ENCODE assay signal across 11 mouse cellular contexts in genomic region chr7:130887946-130888345, GRCm38 (mm10). TPM values are rescaled to one million over a fixed set of nuclear protein-coding genes. Genes with fewer than 3 reads are reported as not detected.
DNase-seq lines count a peak whose midpoint lies in the region; ATAC-seq lines count a peak whose summit lies in the region.
"Had no signal": no experiment of that assay in that cellular context is flagged by ENCODE, and none has a peak within 500 bp of the region (broad histone marks: within the 10 kb centered on the region; RNA-seq: fewer than 3 reads in every experiment).

No protein-coding gene starts in this region.

- ATAC-seq in embryonic facial prominence, embryonic 14.5 days (ENCODE audit: low read depth) = no peak
- no peak for ATAC-seq in midbrain, embryonic 16.5 days
- ATAC-seq in megakaryocyte, adult 5-6 weeks (ENCODE audit: poor library complexity, severe bottlenecking) = no peak
- ATAC-seq: activated CD4-positive, CD25-positive, alpha-beta regulatory T cell, adult 4 months had no signal

- H3K4me3 ChIP-seq in embryonic facial prominence, embryonic 14.5 days (ENCODE audit: low read depth, low read length) = no peak overlapping the region
- H3K4me3 ChIP-seq in embryonic facial prominence, embryonic 10.5 days = no peak overlapping the region
- no peak overlapping the region; the same call in 1 of the 2 replicates for H3K4me3 ChIP-seq in midbrain, embryonic 10.5 days
- H3K4me3 ChIP-seq in midbrain, embryonic 16.5 days (ENCODE audit: low read depth, low read length) = no peak overlapping the region
- H3K4me3 ChIP-seq: embryonic facial prominence, embryonic 13.5 days had no signal

- 9% methylated on average over 3 of the region's 3 CpGs for WGBS in embryonic facial prominence, embryonic 14.5 days
- 12% methylated on average over 3 of the region's 3 CpGs for WGBS in embryonic facial prominence, embryonic 10.5 days
- WGBS in midbrain, embryonic 10.5 days = 9% methylated on average over 3 of the region's 3 CpGs
- WGBS in midbrain, embryonic 16.5 days = 5% methylated on average over 3 of the region's 3 CpGs

- no peak overlapping the region for H3K27ac ChIP-seq in embryonic facial prominence, embryonic 14.5 days (replicated peaks; ENCODE audit: low read depth, low read length)
- H3K27ac ChIP-seq in embryonic facial prominence, embryonic 10.5 days (replicated peaks) = no peak overlapping the region
- peak overlapping the region; percentile 38; the same call in 1 of the 2 replicates for H3K27ac ChIP-seq in midbrain, embryonic 10.5 days (replicated peaks)
- no peak overlapping the region for H3K27ac ChIP-seq in midbrain, embryonic 16.5 days (ENCODE audit: low read length)
- H3K27ac ChIP-seq: embryonic facial prominence, embryonic 13.5 days had no signal

- H3K4me1 ChIP-seq in embryonic facial prominence, embryonic 14.5 days (ENCODE audit: control insufficient read depth, insufficient read depth, low read length) = no peaks in the 10 kb centered on the region
- peaks cover 6% of the 10 kb centered on the region for H3K4me1 ChIP-seq in embryonic facial prominence, embryonic 10.5 days
- peaks cover 16% of the 10 kb centered on the region for H3K4me1 ChIP-seq in midbrain, embryonic 10.5 days
- peaks cover 6% of the 10 kb centered on the region; the same call in 1 of the 2 replicates for H3K4me1 ChIP-seq in midbrain, embryonic 16.5 days (ENCODE audit: control insufficient read depth, insufficient read depth, low read length)
- H3K4me1 ChIP-seq: embryonic facial prominence, embryonic 13.5 days had no signal

- H3K27me3 ChIP-seq in embryonic facial prominence, embryonic 14.5 days (replicated peaks; ENCODE audit: control insufficient read depth, insufficient read depth, low read length) = no peaks in the 10 kb centered on the region
- no peaks in the 10 kb centered on the region for H3K27me3 ChIP-seq in embryonic facial prominence, embryonic 10.5 days (replicated peaks; ENCODE audit: low read depth, poor library complexity, severe bottlenecking)
- H3K27me3 ChIP-seq in midbrain, embryonic 10.5 days (ENCODE audit: low read depth, poor library complexity, severe bottlenecking) = no peaks in the 10 kb centered on the region
- no peaks in the 10 kb centered on the region for H3K27me3 ChIP-seq in midbrain, embryonic 16.5 days (ENCODE audit: control insufficient read depth, insufficient read depth, low read depth, low read length)
- H3K27me3 ChIP-seq: embryonic facial prominence, embryonic 13.5 days had no signal

- peaks cover 26% of the 10 kb centered on the region for H3K36me3 ChIP-seq in embryonic facial prominence, embryonic 14.5 days (ENCODE audit: control insufficient read depth, insufficient read depth, low read length)
- peaks cover 29% of the 10 kb centered on the region for H3K36me3 ChIP-seq in embryonic facial prominence, embryonic 10.5 days (replicated peaks)
- H3K36me3 ChIP-seq in midbrain, embryonic 10.5 days = peaks cover 66% of the 10 kb centered on the region
- H3K36me3 ChIP-seq in midbrain, embryonic 16.5 days (ENCODE audit: control insufficient read depth, insufficient read depth, low read length) = peaks cover 10% of the 10 kb centered on the region; the same call in 1 of the 2 replicates

- DNase-seq in embryonic facial prominence, embryonic 14.5 days (ENCODE audit: low spot score) = peak; percentile 22
- no peak for DNase-seq in embryonic facial prominence, embryonic 10.5 days (ENCODE audit: low spot score)
- DNase-seq in midbrain, embryonic 10.5 days (ENCODE audit: low spot score) = peak; percentile 20
- DNase-seq in heart, postnatal 4 days = peak; percentile 36
- peak; percentile 36 for DNase-seq in right cerebral cortex, postnatal 14 days
- no peak for DNase-seq in yolk sac, embryonic 10.5 days (ENCODE audit: low spot score)
- DNase-seq: lung, embryonic 14.5 days had no signal

- H3K9me3 ChIP-seq in embryonic facial prominence, embryonic 14.5 days (ENCODE audit: control insufficient read depth, low read length) = no peaks in the 10 kb centered on the region
- no peaks in the 10 kb centered on the region for H3K9me3 ChIP-seq in embryonic facial prominence, embryonic 10.5 days
- no peaks in the 10 kb centered on the region for H3K9me3 ChIP-seq in midbrain, embryonic 10.5 days (replicated peaks)
- no peaks in the 10 kb centered on the region for H3K9me3 ChIP-seq in midbrain, embryonic 16.5 days (replicated peaks; ENCODE audit: control insufficient read depth, low read length, poor library complexity, severe bottlenecking)
- H3K9me3 ChIP-seq: embryonic facial prominence, embryonic 13.5 days had no signal

- H3K4me2 ChIP-seq in embryonic facial prominence, embryonic 14.5 days (ENCODE audit: low read depth, low read length) = no peak overlapping the region
- no peak overlapping the region for H3K4me2 ChIP-seq in midbrain, embryonic 16.5 days (ENCODE audit: low read length)
- H3K4me2 ChIP-seq: embryonic facial prominence, embryonic 13.5 days; lung, embryonic 14.5 days had no signal

- no peak overlapping the region for H3K9ac ChIP-seq in embryonic facial prominence, embryonic 14.5 days (ENCODE audit: low read depth, low read length)
- H3K9ac ChIP-seq in midbrain, embryonic 16.5 days (ENCODE audit: low read depth, low read length) = no peak overlapping the region
- H3K9ac ChIP-seq: embryonic facial prominence, embryonic 13.5 days; lung, embryonic 14.5 days had no signal

RNA-seq across cellular contexts. Expression of gene Plekha1, which starts 22.4 kb away (rescaled TPM):
- polyA plus RNA-seq in embryonic facial prominence, embryonic 14.5 days (2014; fragmentation: Nextera tagmentation; extraction: Ambion mirVana) = 33.1 and 34.9 TPM in 2 replicates
- 37.5 and 41.3 TPM in 2 replicates for polyA plus RNA-seq in embryonic facial prominence, embryonic 10.5 days (2016; fragmentation: Nextera tagmentation; extraction: Ambion mirVana)
- 49.9 and 50.9 TPM in 2 replicates for polyA plus RNA-seq in midbrain, embryonic 10.5 days (2016; fragmentation: Nextera tagmentation; extraction: Ambion mirVana)
- polyA plus RNA-seq in midbrain, embryonic 16.5 days (2015; fragmentation: Nextera tagmentation; extraction: Ambion mirVana) = 66.1 and 72.3 TPM in 2 replicates
- total RNA-seq in heart, postnatal 4 days (2021) = 10 to 100 TPM; 60.1 TPM
- 36.5 and 38.9 TPM in 2 replicates for total RNA-seq in megakaryocyte, adult 5-6 weeks (2015)
- total RNA-seq in megakaryocyte, adult 5-6 weeks (2017) = 56.6 and 57.7 TPM in 2 replicates

RNA-seq across cellular contexts. Expression of gene Htra1, which starts 48.0 kb away (rescaled TPM):
- polyA plus RNA-seq in embryonic facial prominence, embryonic 14.5 days (2014; fragmentation: Nextera tagmentation; extraction: Ambion mirVana) = 113 and 128 TPM in 2 replicates
- polyA plus RNA-seq in embryonic facial prominence, embryonic 10.5 days (2016; fragmentation: Nextera tagmentation; extraction: Ambion mirVana) = 3.2 and 3.3 TPM in 2 replicates
- polyA plus RNA-seq in midbrain, embryonic 10.5 days (2016; fragmentation: Nextera tagmentation; extraction: Ambion mirVana) = 2.1 and 3.1 TPM in 2 replicates
- polyA plus RNA-seq in midbrain, embryonic 16.5 days (2015; fragmentation: Nextera tagmentation; extraction: Ambion mirVana) = 15.5 and 15.6 TPM in 2 replicates
- 100 to 1,000 TPM; 125 to 139 TPM for total RNA-seq in heart, postnatal 4 days (2021)
- total RNA-seq in megakaryocyte, adult 5-6 weeks (2015) = 0.68 TPM in 1 of 2 replicates, not detected in the other
- 0.65 TPM in 1 of 2 replicates, not detected in the other for total RNA-seq in megakaryocyte, adult 5-6 weeks (2017)

Comparison
In these comparisons a context has a peak if more than half of its experiments do, and no peak if none do; other contexts are left out.
1. DNase-seq: peak in embryonic facial prominence, embryonic 14.5 days (single experiment), midbrain, embryonic 10.5 days (single experiment), heart, postnatal 4 days (single experiment) and right cerebral cortex, postnatal 14 days (single experiment); none in embryonic facial prominence, embryonic 10.5 days (single experiment) and yolk sac, embryonic 10.5 days (single experiment).